Mouse (Mus musculus): ENCODE results near the gene Plekhg3. TPM values are rescaled to one million over a fixed set of nuclear protein-coding genes. Genes with fewer than 3 reads are reported as not detected.
A peak's percentile ranks its signal among the peaks of the same experiment; 100 is the strongest.

Gene Plekhg3
- polyA plus RNA-seq, 1 experiment, result 57.9 TPM

- no peak for DNase-seq
- Histone ChIP-seq H3K27me3 (replicated peaks; ENCODE audit: control insufficient read depth, insufficient read depth, low read length) (no peaks in the 10 kb centered on the region), H3K27ac (ENCODE audit: insufficient read depth, low read depth, low read length) (no peak overlapping the region), H3K4me3 (ENCODE audit: insufficient read depth, low read depth, low read length) (no peak overlapping the region), H3K36me3 (ENCODE audit: control insufficient read depth, insufficient read depth, low read length) (no peaks in the 10 kb centered on the region), H3K4me1 (ENCODE audit: control insufficient read depth, insufficient read depth, low read length) (no peaks in the 10 kb centered on the region)
- 88% methylated on average over 12 of the region's 12 CpGs for WGBS
- TF ChIP-seq POLR2A (IDR thresholded peaks at IDR 0.05; ENCODE audit: low read depth, low read length), result no peak
- TF ChIP-seq CTCF (conservative IDR thresholded peaks at IDR 0.05; ENCODE audit: insufficient read depth, insufficient read length, low read depth, low read length), result no peak
Measured at GRCm38 (mm10) chr12:76612621-76613020, 81.9 kb downstream of the Plekhg3 start.

GRCm38 (mm10) chr12:76614868-76615579, 84.3 kb downstream of the Plekhg3 start:
- TF ChIP-seq POLR2A (IDR thresholded peaks at IDR 0.05; ENCODE audit: low read depth, low read length) (no peak), CTCF (conservative IDR thresholded peaks at IDR 0.05; ENCODE audit: insufficient read depth, insufficient read length, low read depth, low read length) (no peak)
- Histone ChIP-seq H3K36me3 (ENCODE audit: control insufficient read depth, insufficient read depth, low read length) (no peaks in the 10 kb centered on the region), H3K27me3 (replicated peaks; ENCODE audit: control insufficient read depth, insufficient read depth, low read length) (no peaks in the 10 kb centered on the region), H3K4me3 (ENCODE audit: insufficient read depth, low read depth, low read length) (no peak overlapping the region), H3K27ac (ENCODE audit: insufficient read depth, low read depth, low read length) (no peak overlapping the region), H3K4me1 (ENCODE audit: control insufficient read depth, insufficient read depth, low read length) (no peaks in the 10 kb centered on the region)
- 44% methylated on average over 12 of the region's 12 CpGs for WGBS
- peak; percentile 30 for DNase-seq

- no peak for TF ChIP-seq POLR2A (IDR thresholded peaks at IDR 0.05; ENCODE audit: low read depth, low read length)
- TF ChIP-seq CTCF (conservative IDR thresholded peaks at IDR 0.05; ENCODE audit: insufficient read depth, insufficient read length, low read depth, low read length), result no peak
- Histone ChIP-seq H3K4me3 (ENCODE audit: insufficient read depth, low read depth, low read length) (no peak overlapping the region), H3K27ac (ENCODE audit: insufficient read depth, low read depth, low read length) (no peak overlapping the region), H3K4me1 (ENCODE audit: control insufficient read depth, insufficient read depth, low read length) (no peaks in the 10 kb centered on the region), H3K36me3 (ENCODE audit: control insufficient read depth, insufficient read depth, low read length) (no peaks in the 10 kb centered on the region), H3K27me3 (replicated peaks; ENCODE audit: control insufficient read depth, insufficient read depth, low read length) (no peaks in the 10 kb centered on the region)
- DNase-seq, result no peak
- WGBS, result 75% methylated on average over 4 of the region's 4 CpGs
Measured at GRCm38 (mm10) chr12:76615580-76615937, 84.9 kb downstream of the Plekhg3 start.

GRCm38 (mm10) chr12:76618175-76618574, 87.5 kb downstream of the Plekhg3 start:
- 85% methylated on average over 4 of the region's 4 CpGs for WGBS
- no peak overlapping the region for H3K4me3 ChIP-seq (ENCODE audit: insufficient read depth, low read depth, low read length)
- no peak overlapping the region for H3K27ac ChIP-seq (ENCODE audit: insufficient read depth, low read depth, low read length)
- TF ChIP-seq POLR2A (IDR thresholded peaks at IDR 0.05; ENCODE audit: low read depth, low read length) (no peak), CTCF (conservative IDR thresholded peaks at IDR 0.05; ENCODE audit: insufficient read depth, insufficient read length, low read depth, low read length) (no peak)
- no peaks in the 10 kb centered on the region for H3K36me3 ChIP-seq (ENCODE audit: control insufficient read depth, insufficient read depth, low read length)
- H3K4me1 ChIP-seq (ENCODE audit: control insufficient read depth, insufficient read depth, low read length), result no peaks in the 10 kb centered on the region
- DNase-seq, result no peak
- H3K27me3 ChIP-seq (replicated peaks; ENCODE audit: control insufficient read depth, insufficient read depth, low read length), result no peaks in the 10 kb centered on the region

GRCm38 (mm10) chr12:76619847-76620246, 89.2 kb downstream of the Plekhg3 start:
- Histone ChIP-seq H3K36me3 (ENCODE audit: control insufficient read depth, insufficient read depth, low read length) (no peaks in the 10 kb centered on the region), H3K27ac (ENCODE audit: insufficient read depth, low read depth, low read length) (no peak overlapping the region), H3K27me3 (replicated peaks; ENCODE audit: control insufficient read depth, insufficient read depth, low read length) (no peaks in the 10 kb centered on the region), H3K4me3 (ENCODE audit: insufficient read depth, low read depth, low read length) (no peak overlapping the region), H3K4me1 (ENCODE audit: control insufficient read depth, insufficient read depth, low read length) (no peaks in the 10 kb centered on the region)
- no peak for TF ChIP-seq POLR2A (IDR thresholded peaks at IDR 0.05; ENCODE audit: low read depth, low read length)
- TF ChIP-seq CTCF (conservative IDR thresholded peaks at IDR 0.05; ENCODE audit: insufficient read depth, insufficient read length, low read depth, low read length), result no peak
- no peak for DNase-seq
- 73% methylated on average over 5 of the region's 5 CpGs for WGBS

GRCm38 (mm10) chr12:76623374-76623773, 92.7 kb downstream of the Plekhg3 start:
- Histone ChIP-seq H3K4me1 (ENCODE audit: control insufficient read depth, insufficient read depth, low read length) (no peaks in the 10 kb centered on the region), H3K27me3 (replicated peaks; ENCODE audit: control insufficient read depth, insufficient read depth, low read length) (no peaks in the 10 kb centered on the region), H3K36me3 (ENCODE audit: control insufficient read depth, insufficient read depth, low read length) (no peaks in the 10 kb centered on the region), H3K27ac (ENCODE audit: insufficient read depth, low read depth, low read length) (no peak overlapping the region), H3K4me3 (ENCODE audit: insufficient read depth, low read depth, low read length) (no peak overlapping the region)
- TF ChIP-seq CTCF (conservative IDR thresholded peaks at IDR 0.05; ENCODE audit: insufficient read depth, insufficient read length, low read depth, low read length) (no peak), POLR2A (IDR thresholded peaks at IDR 0.05; ENCODE audit: low read depth, low read length) (no peak)
- 92% methylated on average over 6 of the region's 6 CpGs for WGBS
- DNase-seq, result no peak

Other genes starting within 250 kb of the Plekhg3 start
- gene Akap5, start 206.0 kb upstream of the Plekhg3 start, polyA plus RNA-seq (2012; rRNA removed), result 0.19 and 0.27 TPM in 2 replicates
- 4.9 and 5.9 TPM in 2 replicates for gene Zbtb25, start 161.3 kb upstream of the Plekhg3 start, polyA plus RNA-seq (2012; rRNA removed)
- gene Zbtb1, start 160.6 kb upstream of the Plekhg3 start, polyA plus RNA-seq (2012; rRNA removed), result 1.5 and 1.6 TPM in 2 replicates
- 11.8 and 14.0 TPM in 2 replicates for gene Hspa2, start 126.7 kb upstream of the Plekhg3 start, polyA plus RNA-seq (2012; rRNA removed)
- gene Ppp1r36, start 113.4 kb upstream of the Plekhg3 start, polyA plus RNA-seq (2012; rRNA removed), result 0.23 and 0.31 TPM in 2 replicates
- 1.6 and 1.9 TPM in 2 replicates for gene Sptb, start 179.7 kb downstream of the Plekhg3 start, polyA plus RNA-seq (2012; rRNA removed)
- gene Churc1, start 234.6 kb downstream of the Plekhg3 start, polyA plus RNA-seq (2012; rRNA removed), result 71.3 and 105 TPM in 2 replicates
- gene Fntb, start 234.7 kb downstream of the Plekhg3 start, polyA plus RNA-seq (2012; rRNA removed), result 13.2 TPM in 2 replicates

Data from kidney, adult 2 months (tissue).